In the genomic region with DNA sequence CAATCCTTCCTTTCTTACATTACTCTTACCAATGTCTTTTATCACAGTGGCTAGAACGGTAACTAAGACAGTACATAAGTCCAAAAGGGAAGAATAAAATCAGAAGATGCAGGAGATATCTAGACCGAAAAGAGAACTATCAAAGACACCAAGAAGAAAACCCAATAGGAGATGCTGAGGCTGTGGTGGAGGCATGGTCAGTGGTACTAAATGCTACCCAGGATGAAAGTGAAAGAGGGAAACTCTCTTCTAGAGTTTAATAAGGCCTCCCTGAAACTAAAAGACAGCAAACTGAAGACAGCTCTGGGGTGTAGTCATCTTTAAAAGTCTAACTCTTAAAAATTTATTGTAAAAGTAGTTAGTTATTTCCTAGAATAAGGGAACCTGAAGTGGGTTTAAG, we compare ENCODE assay signal across 21 mouse cellular contexts. TPM values are rescaled to one million over a fixed set of nuclear protein-coding genes. Genes with fewer than 3 reads are reported as not detected.
"Had no signal": no experiment of that assay in that cellular context is flagged by ENCODE, and none has a peak within 500 bp of the region (broad histone marks: within the 10 kb centered on the region; RNA-seq: fewer than 3 reads in every experiment).

No protein-coding gene starts in this region.

- H3K9me3 ChIP-seq: midbrain, embryonic 10.5 days; midbrain, embryonic 12.5 days; neural tube, embryonic 12.5 days had no signal

- H3K4me3 ChIP-seq: midbrain, embryonic 10.5 days; midbrain, embryonic 12.5 days; myocyte; neural tube, embryonic 12.5 days had no signal

- H3K4me2 ChIP-seq: lung, embryonic 14.5 days; midbrain, embryonic 12.5 days; neural tube, embryonic 12.5 days had no signal

- H3K27ac ChIP-seq: liver, embryonic 14.5 days; midbrain, embryonic 10.5 days; midbrain, embryonic 12.5 days; neural tube, embryonic 12.5 days had no signal

- H3K36me3 ChIP-seq: midbrain, embryonic 10.5 days; midbrain, embryonic 12.5 days; neural tube, embryonic 12.5 days had no signal

- H3K9ac ChIP-seq: liver, embryonic 14.5 days; lung, embryonic 14.5 days; midbrain, embryonic 12.5 days; neural tube, embryonic 12.5 days had no signal

- DNase-seq: lung, adult 18-20 months; lung, embryonic 14.5 days; lung, postnatal 10 days; lung, postnatal 4 days; midbrain, embryonic 14.5 days; right cerebral cortex, postnatal 14 days; thymus, adult 18-20 months; thymus, postnatal 14 days; thymus, postnatal 36 days had no signal

- H3K4me1 ChIP-seq: midbrain, embryonic 10.5 days; midbrain, embryonic 12.5 days; neural tube, embryonic 12.5 days had no signal

- H3K27me3 ChIP-seq: midbrain, embryonic 12.5 days; neural tube, embryonic 12.5 days had no signal

- ATAC-seq: midbrain, embryonic 16.5 days had no signal

RNA-seq across cellular contexts. Expression of a gene that starts 2.0 kb away (rescaled TPM):
- polyA plus RNA-seq: midbrain, embryonic 10.5 days; midbrain, embryonic 12.5 days; midbrain, embryonic 16.5 days; myocyte; neural tube, embryonic 14.5 days had no signal

RNA-seq across cellular contexts. Expression of a gene that starts 40.7 kb away (rescaled TPM):
- total RNA-seq: megakaryocyte-erythroid progenitor cell, adult 5-6 weeks had no signal
- polyA plus RNA-seq: liver, embryonic 14.5 days; liver, embryonic 16.5 days; lung, embryonic 14.5 days; lung, embryonic 16.5 days; myocyte; stomach, embryonic 14.5 days; stomach, embryonic 16.5 days had no signal
